Mouse (Mus musculus) gastrocnemius, adult 18-20 months (tissue): ENCODE data around the gene Olfr76. TPM values are rescaled to one million over a fixed set of nuclear protein-coding genes. Genes with fewer than 3 reads are reported as not detected.
"Not testable (repeated sequence)": the region's sequence is repeated elsewhere in the genome, so short reads cannot be mapped to it uniquely, and the experiment has no call there.

ENCODE experiments used
- DNase-seq: peaks from one replicate; pipeline ENCODE4 v3.0.0; 2021; ENCODE audit warnings: low spot score
- long read RNA-seq, 2 experiments: library from polyadenylated mRNA; stranded (forward); transcript quantifications; one replicate each; pipeline ENCODE4 v2.0.0; 2021
- total RNA-seq, 2 experiments: library from RNA; stranded (reverse); gene quantifications; 2 replicates each; pipeline ENCODE4 v1.2.3; 2021

Gene Olfr76
- total RNA-seq, result not detected
- long read RNA-seq, experiment 1, result 0 reads
- long read RNA-seq, experiment 2, result 0 reads

DNA sequence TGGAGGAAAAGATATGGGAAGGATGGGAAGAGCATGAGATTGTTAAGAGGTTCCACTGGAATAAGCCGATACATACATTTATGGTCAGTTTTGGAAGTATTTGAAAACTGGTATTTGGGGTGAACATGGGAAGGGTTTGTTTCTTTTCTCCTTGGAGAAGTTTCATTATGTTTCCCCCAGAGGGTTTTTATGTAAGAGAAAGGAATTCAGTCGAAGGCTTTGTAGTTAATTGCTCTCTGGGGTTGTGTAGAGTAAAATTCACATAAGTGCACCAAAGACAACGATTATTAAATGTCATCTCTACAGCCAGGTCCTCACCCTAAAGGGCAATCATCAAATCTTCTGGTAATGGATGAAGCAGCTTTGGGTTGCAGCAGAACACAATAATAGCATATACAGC is at the start of gene Olfr76:
Gene Olfr76 (minus strand): TSS at position 101 of the 400 bp plus-strand sequence.
- no peak for DNase-seq

DNA sequence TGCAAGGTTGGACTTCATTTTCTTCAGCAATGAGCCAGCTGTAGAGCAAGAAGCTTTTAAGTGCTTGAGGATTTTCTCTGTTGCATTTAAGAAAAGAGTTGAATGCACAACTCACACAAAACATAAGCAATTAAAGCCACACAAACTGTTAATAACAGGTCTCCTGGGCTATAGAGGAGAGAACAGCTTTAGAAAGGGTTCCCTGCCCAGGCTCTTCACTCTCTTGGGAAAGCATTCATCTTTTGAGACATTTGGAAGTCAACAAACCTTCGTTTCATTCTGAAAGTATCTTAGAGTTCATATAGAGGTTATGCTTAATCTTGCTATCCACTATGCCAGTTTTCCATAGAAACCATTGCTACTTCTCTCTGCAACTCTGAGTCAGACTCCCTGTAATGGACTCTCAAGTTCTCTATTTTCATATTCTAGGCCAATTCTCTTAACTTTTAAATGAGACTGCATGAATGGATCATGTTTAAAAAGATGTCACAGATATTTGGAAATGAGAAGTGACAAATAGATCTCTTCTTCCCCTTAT is 47.1 kb upstream of the Olfr76 start, which contains the start of gene Olfr1555-ps1:
Gene Olfr1555-ps1 (minus strand): TSS at position 51 of the 538 bp plus-strand sequence.
- not testable (repeated sequence) for DNase-seq

DNA sequence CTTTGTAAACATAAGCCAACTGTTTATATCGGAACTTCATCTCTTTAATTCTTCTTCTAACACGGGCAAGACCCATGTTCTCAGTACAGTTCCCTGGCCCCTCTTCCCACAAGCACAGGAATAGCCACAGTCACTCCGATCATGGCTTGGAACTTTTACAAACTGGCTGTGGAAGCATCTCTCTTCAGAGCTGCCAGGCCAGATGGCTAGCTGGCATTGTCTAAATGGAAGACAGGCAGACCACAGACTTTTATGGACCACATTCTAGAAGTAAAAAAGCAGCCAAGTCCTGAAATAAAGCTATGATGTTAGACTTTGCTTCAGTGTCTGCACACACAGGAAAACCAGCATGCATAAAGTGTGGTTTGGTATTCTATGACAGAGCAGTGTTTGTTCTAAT is 22.4 kb upstream of the Olfr76 start:
- DNase-seq, result no peak

DNA sequence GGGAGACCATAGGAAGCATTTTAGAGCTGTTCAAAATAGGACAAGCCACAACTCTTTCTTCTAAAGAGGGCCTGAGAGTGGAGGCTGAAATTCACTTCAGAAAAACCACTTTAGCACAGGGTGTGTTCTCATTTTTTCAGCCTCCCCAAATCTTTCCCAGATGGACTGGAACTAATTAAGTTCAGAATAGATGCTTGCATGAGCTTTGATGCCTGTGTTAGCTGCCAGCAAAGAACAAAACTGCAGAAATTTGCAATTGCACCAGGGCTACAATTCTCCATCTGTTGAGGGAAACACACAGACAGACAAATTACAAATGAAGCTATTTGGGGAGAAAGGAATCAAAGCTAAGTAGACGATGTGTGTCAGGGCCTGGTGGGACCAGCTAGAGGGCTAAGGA is 20.4 kb upstream of the Olfr76 start:
- peak; percentile 9 for DNase-seq

DNA sequence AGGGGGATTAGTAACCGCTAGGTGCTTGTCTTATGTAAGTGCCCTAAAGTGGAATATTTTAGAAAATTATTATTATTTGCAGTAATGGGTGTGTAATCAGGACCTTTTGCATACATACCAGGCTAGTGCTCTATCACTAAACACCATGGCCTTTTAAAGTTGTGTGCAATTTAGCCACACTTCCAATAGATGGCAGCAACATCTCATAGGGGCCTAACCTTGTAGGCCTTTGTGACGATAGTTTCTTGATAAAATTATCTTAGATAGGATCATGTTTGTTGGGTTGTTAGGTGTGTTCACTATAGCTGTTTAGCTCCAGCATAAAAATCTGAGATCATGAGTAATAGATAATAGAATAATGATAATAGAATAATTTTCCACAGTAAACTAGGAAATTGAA is 11.3 kb upstream of the Olfr76 start:
- peak; percentile 20 for DNase-seq

DNA sequence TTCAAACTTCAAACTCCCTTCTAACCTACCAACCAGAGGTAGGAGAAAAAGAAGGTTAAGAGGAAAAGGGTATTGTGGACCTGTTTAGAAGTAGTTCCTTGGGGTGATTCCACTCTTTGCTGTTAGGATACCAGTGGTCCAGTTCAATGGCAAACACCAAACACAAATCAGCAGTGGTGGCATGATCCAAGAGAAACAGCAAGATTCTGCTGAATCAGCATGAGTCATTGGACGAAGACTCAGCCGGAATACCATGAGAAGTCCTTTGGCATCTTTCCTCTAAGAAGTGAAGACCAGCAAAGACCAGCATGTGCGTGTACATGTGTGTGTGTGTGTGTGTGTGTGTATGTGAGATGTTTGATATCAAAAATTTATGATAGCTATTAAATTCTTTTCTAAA is 6.5 kb downstream of the Olfr76 start:
- no peak for DNase-seq

DNA sequence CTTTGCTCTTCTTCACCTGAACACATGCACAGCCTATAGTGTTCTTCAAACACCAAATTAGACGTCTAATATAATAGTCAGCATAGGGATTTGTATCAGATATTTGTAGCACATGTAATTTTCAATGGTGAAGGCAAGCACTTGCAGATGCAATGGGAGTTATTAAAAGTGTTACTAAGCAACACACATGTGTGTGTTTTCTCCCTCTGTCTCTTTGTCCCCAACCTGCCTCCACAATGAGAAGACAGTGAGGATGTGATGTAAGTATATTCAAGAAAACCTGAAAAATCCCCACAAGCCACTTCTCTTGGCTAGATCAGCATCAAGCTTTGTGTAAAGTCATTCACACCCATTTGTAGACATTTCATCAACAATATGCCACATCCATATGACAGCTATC is 7.2 kb downstream of the Olfr76 start, which contains the start of gene Olfr1428:
Gene Olfr1428 (minus strand): TSS at position 101 of the 400 bp plus-strand sequence.
- no peak for DNase-seq

DNA sequence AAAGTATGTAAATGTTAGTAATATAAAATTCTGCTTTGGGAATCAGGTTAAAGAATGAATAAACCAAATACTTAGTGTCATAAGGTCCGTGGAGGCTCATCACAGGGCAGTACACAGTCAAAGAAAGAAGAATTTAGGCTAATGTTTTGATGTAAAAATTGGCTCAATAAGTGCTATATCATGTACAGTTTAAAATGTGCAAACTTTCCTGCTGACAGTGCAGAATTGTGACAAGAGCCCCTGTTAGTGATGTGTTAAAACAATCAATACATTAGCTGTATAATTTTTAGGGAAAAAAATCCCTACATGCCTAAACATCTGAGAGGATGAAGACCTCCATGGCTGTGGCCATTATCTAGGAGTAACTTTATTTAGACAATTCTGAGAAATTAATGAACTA is 9.2 kb downstream of the Olfr76 start:
- no peak for DNase-seq

DNA sequence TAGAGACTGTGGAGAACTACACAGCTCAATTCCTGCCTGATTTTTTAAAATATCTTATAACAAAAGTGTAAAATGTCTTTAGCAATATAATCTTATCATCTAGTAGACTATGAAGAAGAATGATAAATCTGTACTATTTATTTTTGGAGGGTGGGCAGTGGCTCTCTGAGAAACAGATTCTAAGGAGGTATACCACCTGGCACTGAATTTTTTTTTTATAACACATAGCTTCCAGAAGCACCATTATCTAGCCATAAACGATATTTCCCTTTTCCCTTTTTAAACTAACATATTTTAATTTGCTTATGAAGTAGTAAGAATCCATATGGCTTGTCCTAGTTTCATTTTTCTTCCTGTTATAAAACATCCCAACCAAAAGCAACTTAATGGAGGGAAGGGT is 18.5 kb downstream of the Olfr76 start:
- DNase-seq, result no peak

DNA sequence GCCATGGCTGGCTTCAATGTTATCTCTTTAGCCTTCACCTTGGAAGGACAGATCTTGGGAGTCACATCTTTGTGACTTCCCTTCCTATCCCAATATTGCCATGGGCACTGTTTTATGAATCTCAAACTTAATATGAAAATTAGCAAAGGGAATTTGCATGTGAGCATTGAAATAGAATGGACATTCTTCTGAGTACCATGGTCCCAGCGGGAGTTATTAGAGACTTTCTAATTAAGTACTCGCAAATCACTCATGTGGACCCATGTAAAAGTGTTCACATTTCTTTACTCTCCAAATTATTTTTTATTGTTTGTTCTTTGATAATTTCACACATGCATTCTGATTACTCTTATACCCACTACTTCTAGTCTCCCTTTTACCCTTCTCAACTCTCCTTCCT is 19.8 kb downstream of the Olfr76 start, which contains the start of gene Olfr1427:
Gene Olfr1427 (minus strand): TSS at position 101 of the 400 bp plus-strand sequence.
- DNase-seq, result no peak

DNA sequence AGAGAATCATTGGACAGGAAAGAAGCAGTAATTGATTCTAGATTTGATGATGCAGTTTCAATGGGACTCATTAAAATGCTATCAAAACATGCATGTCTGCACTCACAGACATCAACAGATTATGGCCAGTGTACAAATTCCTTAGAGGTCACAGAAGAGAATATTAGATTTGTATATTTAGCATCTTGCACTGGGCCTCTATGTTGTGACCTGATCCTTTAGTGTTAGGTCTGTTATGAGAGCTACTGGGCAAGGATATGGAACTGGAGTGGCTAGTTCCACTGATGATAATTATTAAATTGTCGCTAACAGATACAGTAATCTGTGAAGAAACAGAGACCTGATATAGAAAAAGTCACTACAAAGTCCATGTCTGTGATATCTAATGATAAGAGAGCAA is 31.1 kb downstream of the Olfr76 start, which contains the start of gene Olfr1426:
Gene Olfr1426 (minus strand): TSS at position 101 of the 400 bp plus-strand sequence.
- DNase-seq, result no peak

DNA sequence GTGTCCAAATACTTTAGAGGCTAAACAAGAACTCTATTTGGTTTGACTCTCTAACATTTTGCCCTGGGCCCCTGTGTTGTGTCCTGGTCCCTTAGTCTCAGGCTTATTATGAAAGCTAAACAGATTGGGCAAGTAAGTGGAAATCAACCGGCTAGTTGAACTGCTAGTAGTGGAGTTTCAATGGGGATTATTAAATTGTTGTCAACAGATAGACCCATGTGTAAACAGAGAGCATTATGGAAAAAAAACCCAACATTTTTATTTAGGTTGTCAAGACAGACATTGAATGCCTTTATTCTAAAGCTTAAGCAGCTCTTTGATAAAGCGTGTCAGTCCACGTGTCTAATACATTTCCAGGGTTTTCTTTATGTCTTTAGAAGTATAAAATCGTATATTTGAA is 45.4 kb downstream of the Olfr76 start, which contains the start of gene Olfr1425:
Gene Olfr1425 (minus strand): TSS at position 101 of the 400 bp plus-strand sequence.
- DNase-seq, result not testable (repeated sequence)

DNA sequence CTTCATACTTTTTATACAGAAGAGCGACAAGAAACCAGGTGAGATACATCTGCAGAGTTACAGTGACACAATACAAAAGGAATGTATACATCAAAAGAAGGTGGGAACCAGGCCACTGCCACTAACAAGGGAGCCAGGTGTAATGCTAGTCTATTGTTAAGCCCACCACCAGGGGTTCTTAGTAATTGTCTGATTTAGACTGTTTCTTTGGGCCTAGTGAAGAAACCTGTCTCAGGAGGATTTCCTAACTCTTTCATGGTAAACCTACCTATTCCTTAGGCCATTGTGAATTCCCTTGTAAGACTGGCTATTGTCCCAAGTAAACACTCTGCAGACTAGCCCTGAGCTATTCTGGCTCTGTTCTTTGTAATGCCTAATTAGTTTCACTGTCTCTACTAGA is 53.5 kb downstream of the Olfr76 start:
- DNase-seq, result not testable (repeated sequence)

Other genes with a start within 250 kb of the Olfr76 start
- gene Olfr1419, start 248.1 kb downstream of the Olfr76 start, total RNA-seq, result not detected
- gene Olfr1420, start 236.6 kb downstream of the Olfr76 start, total RNA-seq, result not detected
- 10 to 100 TPM; 23.6 to 27.3 TPM for gene Patl1, start 210.8 kb downstream of the Olfr76 start, total RNA-seq
- gene Osbp, start 157.3 kb downstream of the Olfr76 start, total RNA-seq, result 10 to 100 TPM; 53.4 to 56.3 TPM
- gene Olfr1423, start 81.9 kb downstream of the Olfr76 start, total RNA-seq, result not detected
- not detected for gene Olfr1424, start 60.5 kb downstream of the Olfr76 start, total RNA-seq
- gene Olfr1425, start 45.5 kb downstream of the Olfr76 start, total RNA-seq, result not detected
- gene Olfr1426, start 31.2 kb downstream of the Olfr76 start, total RNA-seq, result not detected
- not detected for gene Olfr1427, start 19.9 kb downstream of the Olfr76 start, total RNA-seq
- gene Olfr1428, start 7.3 kb downstream of the Olfr76 start, total RNA-seq, result not detected
- gene Olfr1555-ps1, start 46.9 kb upstream of the Olfr76 start, total RNA-seq, result not detected
- gene Olfr1431, start 77.4 kb upstream of the Olfr76 start, total RNA-seq, result not detected
- not detected for gene Olfr1432, start 109.4 kb upstream of the Olfr76 start, total RNA-seq
- not detected for gene Olfr262, start 118.5 kb upstream of the Olfr76 start, total RNA-seq
- not detected for gene Olfr235, start 137.8 kb upstream of the Olfr76 start, total RNA-seq
- not detected for gene Olfr1434, start 156.7 kb upstream of the Olfr76 start, total RNA-seq
- gene Olfr1436, start 175.9 kb upstream of the Olfr76 start, total RNA-seq, result not detected
- not detected for gene Olfr1437, start 201.9 kb upstream of the Olfr76 start, total RNA-seq
- gene Olfr1438-ps1, start 212.7 kb upstream of the Olfr76 start, total RNA-seq, result not detected